Mouse (Mus musculus): ENCODE results near the gene Ep400.
"Not testable (repeated sequence)": the region's sequence is repeated elsewhere in the genome, so short reads cannot be mapped to it uniquely, and the experiment has no call there.

The Ep400 gene

GRCm38 (mm10) chr5:110779998-110780760 is 9.7 kb upstream of the Ep400 start, which contains the start of gene Pus1:
Gene Pus1, minus strand, starts transcription at chr5:110780659.
- peak; percentile 97 for DNase-seq (ENCODE audit: low spot score)

GRCm38 (mm10) chr5:110779276-110779997 is 8.9 kb upstream of the Ep400 start:
- DNase-seq (ENCODE audit: low spot score) = no peak

GRCm38 (mm10) chr5:110778263-110778662 is 7.7 kb upstream of the Ep400 start:
- DNase-seq (ENCODE audit: low spot score) = no peak

- no peak for DNase-seq (ENCODE audit: low spot score)
These were observed 5.6 kb upstream of the Ep400 start for GRCm38 (mm10) chr5:110776141-110776540.

- no peak for DNase-seq (ENCODE audit: low spot score)
These were observed 4.0 kb upstream of the Ep400 start for GRCm38 (mm10) chr5:110774511-110774910.

GRCm38 (mm10) chr5:110772945-110773344 is 2.4 kb upstream of the Ep400 start:
- DNase-seq (ENCODE audit: low spot score) = not testable (repeated sequence)

GRCm38 (mm10) chr5:110770031-110770445 is 479 bp downstream of the Ep400 start:
- no peak for DNase-seq (ENCODE audit: low spot score)

- DNase-seq (ENCODE audit: low spot score) = no peak
These were observed 1.2 kb downstream of the Ep400 start for GRCm38 (mm10) chr5:110769272-110769671.

GRCm38 (mm10) chr5:110763890-110764289 is 6.6 kb downstream of the Ep400 start:
- no peak for DNase-seq (ENCODE audit: low spot score)

GRCm38 (mm10) chr5:110745021-110745420 is 25.5 kb downstream of the Ep400 start:
- DNase-seq (ENCODE audit: low spot score) = no peak

GRCm38 (mm10) chr5:110739496-110740275 is 30.8 kb downstream of the Ep400 start:
- DNase-seq (ENCODE audit: low spot score) = no peak

- no peak for DNase-seq (ENCODE audit: low spot score)
These were observed 34.9 kb downstream of the Ep400 start for GRCm38 (mm10) chr5:110735606-110736005.

- no peak for DNase-seq (ENCODE audit: low spot score)
These were observed 37.2 kb downstream of the Ep400 start for GRCm38 (mm10) chr5:110733231-110733823.

GRCm38 (mm10) chr5:110731227-110731626 is 39.3 kb downstream of the Ep400 start:
- no peak for DNase-seq (ENCODE audit: low spot score)

- no peak for DNase-seq (ENCODE audit: low spot score)
These were observed 42.7 kb downstream of the Ep400 start for GRCm38 (mm10) chr5:110727850-110728249.

- DNase-seq (ENCODE audit: low spot score) = no peak
These were observed 47.0 kb downstream of the Ep400 start for GRCm38 (mm10) chr5:110723543-110723942.

GRCm38 (mm10) chr5:110721463-110721862 is 49.1 kb downstream of the Ep400 start:
- DNase-seq (ENCODE audit: low spot score) = not testable (repeated sequence)

- no peak for DNase-seq (ENCODE audit: low spot score)
These were observed 59.1 kb downstream of the Ep400 start for GRCm38 (mm10) chr5:110711455-110711854.

- no peak for DNase-seq (ENCODE audit: low spot score)
These were observed 61.3 kb downstream of the Ep400 start for GRCm38 (mm10) chr5:110709256-110709655.

- DNase-seq (ENCODE audit: low spot score) = no peak
These were observed 66.5 kb downstream of the Ep400 start for GRCm38 (mm10) chr5:110704004-110704403.

GRCm38 (mm10) chr5:110698617-110699016 is 71.9 kb downstream of the Ep400 start:
- DNase-seq (ENCODE audit: low spot score) = no peak

- no peak for DNase-seq (ENCODE audit: low spot score)
These were observed 88.5 kb downstream of the Ep400 start for GRCm38 (mm10) chr5:110682041-110682440.

Measured in urinary bladder, postnatal 25 days (tissue).